Mouse (Mus musculus) stomach, postnatal 0 days (tissue): ENCODE data around the gene Acss1.

Experiments
- CTCF ChIP-seq: IDR thresholded peaks from 2 replicates; pipeline ENCODE4 v1.5.1; 2016; ENCODE audit warnings: antibody characterized with exemption, low read depth, mild to moderate bottlenecking, moderate library complexity
- EP300 ChIP-seq: optimal IDR thresholded peaks from 2 replicates; pipeline ENCODE3; 2016; ENCODE audit warnings: antibody characterized with exemption

- TF ChIP-seq CTCF: no peak
- TF ChIP-seq EP300: no peak
Measured at GRCm38 (mm10) chr2:150595411-150596190, 72.7 kb downstream of the Acss1 start.
